Mouse (Mus musculus): ENCODE measurements at regions not wholly inside any gene's neighbourhood (a gene's known extent, or its start where the extent isn't known, plus 50 kb on each side); places are given as distances from the start of the nearest gene placed in this dataset.

DNA sequence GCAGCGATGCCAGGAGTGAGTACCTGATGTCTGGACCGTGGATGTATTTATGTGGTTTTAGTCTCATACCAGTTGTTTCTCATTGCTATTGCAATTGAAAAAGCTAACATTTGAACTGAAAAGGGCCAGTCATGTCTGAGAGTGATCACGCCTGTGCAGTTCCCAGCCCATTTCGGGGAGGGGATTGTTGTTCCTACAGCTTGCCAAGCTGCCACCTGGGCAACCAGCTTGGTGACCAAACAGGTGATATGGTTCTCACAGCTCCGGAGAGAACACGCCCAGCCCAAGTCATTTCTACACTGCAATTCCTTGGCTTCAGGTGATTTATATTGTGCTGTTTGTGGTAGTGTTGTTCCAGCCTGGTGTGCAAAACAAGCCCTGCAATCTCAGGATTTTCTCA is 194.2 kb upstream of the Cited2 start:
- no peak for ATAC-seq

DNA sequence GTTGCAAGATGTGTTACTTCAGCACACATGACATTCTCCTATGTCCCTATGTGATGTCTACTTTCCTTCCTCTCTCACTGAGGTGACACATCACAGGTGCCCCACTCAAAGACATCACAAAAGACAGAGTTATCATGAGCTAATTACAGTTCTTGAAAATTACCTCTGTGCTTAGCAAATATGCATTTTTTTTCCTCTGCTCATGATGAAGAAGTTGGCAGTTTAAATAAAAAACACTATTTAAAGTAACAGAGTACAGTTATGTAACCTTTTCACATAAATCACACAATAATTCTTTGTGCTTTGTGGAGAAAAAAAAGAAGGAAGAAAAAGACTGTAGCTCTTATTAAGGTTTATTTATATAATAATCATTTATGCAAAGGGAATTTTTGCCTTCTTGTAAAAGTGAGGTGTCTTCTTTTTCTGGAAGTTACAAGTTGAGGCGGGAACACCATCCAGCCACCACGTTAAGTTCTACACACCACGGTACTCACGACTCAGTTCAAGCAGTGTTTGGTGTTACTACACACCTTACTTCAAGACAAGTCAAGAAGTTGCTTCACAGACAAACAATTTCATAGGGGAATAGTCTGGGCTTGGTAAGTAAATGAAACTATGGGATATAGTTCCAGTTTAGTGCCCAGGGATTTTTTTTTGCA is 193.0 kb upstream of the Cited2 start:
- no peak for ATAC-seq

DNA sequence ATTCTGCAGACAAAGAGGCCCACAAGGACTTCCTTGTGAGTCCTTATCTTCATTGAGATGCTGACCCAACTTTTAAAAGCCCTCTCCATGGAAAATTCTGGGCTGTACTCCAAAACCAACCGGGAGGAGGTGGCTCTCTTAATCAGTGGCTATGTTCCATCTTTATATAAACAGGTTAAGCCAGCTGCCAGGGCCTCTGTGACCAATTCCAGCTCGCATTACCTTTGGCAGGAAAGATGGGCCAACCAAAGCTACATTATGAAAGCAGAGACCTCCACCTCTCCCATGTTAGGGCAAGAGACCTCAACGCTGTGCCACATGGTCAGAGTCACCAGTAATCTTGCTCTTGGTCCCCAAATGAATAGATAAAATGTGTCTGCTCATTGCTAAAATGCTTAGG is 192.0 kb upstream of the Cited2 start:
- ATAC-seq = no peak

DNA sequence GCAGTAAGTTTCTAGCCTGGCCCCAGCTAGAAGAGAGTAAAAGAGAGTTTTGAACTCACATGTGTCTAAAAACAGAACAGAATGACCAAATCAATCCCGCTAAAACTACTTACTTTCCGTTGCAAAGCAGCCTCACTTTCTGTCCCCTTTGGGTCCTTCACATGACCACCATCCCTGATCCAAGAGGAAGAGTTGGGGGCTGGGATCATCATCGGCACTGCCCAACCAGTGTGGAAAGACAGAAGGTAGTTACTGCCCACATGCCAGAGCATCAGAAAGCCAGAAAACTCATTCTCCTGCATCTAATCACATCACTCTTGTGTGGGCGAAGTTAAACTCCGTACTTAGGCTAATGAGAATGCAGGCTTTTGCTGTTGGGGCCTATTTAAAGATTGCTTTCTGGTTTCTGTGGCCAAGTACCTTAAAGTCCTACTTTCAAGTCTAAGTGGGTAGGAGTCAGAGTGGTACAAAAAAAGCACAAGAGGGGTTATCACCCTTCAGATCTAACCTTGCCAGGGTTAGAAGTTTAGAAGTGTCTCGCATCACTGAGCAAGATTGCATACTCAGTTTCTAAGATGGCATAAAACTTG is 184.0 kb upstream of the Cited2 start:
- peak; percentile 60 for ATAC-seq

DNA sequence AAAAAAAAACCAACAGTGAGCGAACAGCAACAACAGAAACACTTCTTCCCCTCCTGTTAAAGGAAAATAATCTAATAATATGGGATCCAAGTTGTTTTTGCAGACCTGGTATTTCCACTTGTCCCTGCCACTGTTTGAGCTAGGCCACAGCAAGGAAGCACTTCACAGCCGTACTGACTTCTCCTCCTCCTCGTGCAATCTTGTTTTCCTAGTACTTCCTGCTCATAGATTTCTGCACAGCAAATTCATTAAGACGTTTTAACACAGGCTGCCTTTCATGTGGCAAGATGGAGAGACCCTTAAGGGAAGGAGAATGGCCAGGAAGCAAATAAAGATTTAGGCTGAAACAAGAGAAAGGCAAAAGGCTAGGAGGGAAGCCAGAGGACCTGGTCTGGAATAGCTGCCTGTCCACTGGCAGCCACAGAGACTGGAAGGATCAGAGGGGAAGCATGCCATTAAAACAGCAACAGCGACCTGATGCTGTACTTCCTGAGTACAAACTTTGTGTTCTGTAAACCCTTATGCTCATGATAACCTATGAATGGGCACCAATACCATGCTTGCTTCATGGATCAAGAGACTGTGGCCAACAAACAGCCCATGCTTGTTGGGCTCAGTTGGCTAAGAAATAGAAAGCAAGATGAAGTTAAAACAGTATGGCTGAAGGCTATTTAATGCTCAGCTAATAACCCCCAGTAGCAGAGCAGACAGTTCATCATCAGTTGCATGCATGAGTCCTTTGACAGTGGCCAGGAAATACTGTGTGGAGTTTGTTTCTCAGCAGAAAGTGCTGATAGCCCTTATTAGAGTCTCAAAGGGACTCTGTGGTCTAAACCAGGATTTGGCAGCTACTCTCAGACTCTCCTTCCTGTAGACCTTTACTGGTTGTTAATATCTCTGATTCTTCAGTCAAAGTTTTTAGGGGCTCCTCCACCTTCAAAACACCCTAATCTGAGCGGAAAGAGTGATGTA is 182.3 kb upstream of the Cited2 start:
- no peak for ATAC-seq

DNA sequence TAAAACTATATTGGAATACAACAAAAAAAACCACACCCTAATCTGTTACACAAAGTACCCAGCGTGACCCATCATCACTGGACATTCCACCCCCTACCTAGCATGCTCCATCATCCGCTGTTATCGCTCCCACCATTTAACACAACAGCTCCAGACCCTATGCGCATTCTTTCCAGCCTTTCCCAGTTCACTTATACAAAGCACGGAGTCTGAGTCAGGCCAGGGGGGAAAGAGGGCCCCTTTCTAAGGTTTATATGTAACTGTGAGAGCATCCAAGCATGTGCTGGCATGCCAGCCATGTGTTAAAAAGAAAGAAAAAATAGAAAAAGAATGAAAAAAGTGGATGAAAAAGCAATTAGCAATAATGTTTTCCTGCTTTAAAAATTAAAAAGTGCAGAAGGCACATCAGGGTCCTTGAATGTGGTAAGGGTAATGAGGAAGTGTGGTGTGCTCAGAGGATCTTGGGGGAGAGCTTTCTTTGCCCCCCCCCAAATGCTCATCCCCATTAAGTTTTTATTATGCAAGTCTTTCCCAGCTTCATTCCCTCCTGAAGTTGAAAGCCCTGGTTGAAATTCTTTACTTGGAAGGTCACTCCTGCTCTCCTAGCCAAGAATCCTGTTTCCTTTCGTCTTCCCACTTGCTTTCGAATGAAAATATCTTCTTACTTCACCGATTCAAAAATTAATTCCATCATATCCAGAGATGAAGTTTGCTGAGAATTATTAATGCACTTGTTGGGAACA is 180.7 kb upstream of the Cited2 start:
- ATAC-seq = no peak

DNA sequence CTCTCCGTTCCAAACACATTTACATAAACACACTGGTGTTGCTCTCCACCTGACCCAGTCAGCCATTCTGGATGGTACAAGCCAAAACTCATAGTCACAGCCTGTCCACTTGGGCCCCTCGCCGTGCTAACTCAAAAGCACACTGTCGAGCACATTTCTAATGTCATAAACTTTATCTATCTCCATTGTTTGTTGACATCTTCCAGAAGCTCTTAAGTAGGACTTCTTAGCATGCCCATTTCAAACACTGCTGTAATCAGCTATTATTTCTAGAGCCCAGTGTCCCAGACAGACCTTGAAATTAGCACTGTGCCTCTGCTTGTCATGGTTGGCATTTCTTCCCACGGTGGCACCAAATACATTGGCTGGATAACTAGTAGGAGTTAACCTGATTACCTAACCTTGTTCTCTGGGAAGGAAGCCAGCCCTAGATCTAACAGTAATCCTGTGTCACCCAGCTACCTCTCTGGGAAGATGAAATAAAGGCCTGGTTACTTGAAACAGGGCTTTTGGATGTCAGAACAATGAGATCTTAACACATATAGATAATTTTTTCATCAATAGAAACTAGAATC is 180.1 kb upstream of the Cited2 start:
- ATAC-seq = no peak

DNA sequence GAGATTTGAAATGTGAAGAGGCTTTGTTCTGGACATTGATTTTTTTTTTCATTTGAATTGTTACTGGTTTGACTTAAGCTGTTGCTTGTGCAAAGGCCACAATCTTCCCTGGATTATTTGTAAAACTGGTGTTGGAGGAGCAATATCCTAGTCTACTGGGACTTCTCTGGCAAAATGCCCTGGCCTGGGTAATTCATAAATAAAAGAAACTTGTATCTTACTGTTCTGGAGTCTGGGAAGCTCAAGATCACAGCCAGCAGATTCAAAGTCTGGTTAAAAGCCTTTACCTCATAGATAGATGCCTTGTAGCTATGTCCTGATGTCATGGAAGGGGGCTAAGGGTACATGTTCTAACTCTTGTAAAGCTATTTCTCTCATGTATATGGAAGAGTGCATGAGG is 177.7 kb upstream of the Cited2 start:
- no peak for ATAC-seq

DNA sequence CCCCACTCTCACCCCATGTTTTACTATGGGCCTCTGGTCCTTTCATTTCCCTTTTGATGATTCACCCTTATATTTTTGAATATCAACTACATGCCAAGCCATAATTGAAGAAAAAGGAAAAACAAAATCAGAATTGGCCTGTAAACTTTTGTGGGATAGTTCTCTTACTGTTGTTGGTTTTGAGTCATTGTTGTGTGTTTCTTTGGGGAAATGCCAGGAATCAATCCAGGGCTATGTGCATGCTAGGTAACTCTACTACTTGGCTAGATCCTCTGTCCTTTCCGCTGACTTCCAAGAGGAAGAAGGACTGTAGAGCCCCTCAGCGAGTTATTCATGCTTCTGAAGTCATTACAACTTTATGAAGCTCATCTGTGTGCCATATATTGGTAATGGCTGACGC is 175.0 kb upstream of the Cited2 start:
- no peak for ATAC-seq

DNA sequence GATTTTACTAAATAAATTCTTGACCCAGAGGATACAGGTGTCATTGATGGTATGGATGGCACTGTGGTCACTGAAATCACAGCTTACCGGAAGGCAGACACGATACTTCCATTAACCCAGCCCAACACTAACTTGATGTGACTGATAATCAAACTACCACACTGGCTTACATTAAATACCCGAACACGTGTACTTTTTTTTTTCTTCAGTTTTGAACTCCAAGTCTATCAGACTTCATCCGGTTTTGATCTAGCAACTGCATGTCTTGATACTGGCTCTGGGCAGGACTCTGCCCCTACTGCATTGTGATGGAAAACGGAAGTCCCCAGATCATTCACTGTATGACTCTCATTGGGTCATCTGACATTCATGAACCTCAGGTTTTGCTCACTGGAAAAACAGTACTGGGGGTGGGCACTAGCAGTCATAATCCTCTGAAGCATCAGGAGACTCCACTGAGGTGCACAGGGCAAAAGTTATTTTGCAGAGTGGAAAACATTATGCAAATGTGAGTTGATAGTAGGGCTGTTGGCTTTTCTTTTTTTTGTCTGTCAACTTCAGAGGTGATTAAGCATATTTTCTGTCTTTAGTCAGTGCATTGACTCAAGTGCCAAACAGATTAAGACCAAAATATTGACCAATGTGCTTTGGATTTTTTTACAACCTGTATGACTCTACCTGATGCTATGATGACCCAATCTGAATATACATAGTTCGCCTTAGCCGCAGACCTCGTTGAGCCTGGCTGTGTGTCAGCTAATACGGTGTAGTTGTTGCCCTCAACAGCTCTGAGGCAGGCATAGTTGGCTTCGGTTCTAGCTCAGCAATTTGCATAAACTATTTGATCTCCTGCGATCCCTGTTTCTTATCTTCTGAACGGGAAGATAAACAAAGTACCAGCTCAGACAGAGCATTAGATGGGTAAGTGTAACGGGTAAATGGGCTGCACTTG is 174.1 kb upstream of the Cited2 start:
- peak; percentile 85 for ATAC-seq

DNA sequence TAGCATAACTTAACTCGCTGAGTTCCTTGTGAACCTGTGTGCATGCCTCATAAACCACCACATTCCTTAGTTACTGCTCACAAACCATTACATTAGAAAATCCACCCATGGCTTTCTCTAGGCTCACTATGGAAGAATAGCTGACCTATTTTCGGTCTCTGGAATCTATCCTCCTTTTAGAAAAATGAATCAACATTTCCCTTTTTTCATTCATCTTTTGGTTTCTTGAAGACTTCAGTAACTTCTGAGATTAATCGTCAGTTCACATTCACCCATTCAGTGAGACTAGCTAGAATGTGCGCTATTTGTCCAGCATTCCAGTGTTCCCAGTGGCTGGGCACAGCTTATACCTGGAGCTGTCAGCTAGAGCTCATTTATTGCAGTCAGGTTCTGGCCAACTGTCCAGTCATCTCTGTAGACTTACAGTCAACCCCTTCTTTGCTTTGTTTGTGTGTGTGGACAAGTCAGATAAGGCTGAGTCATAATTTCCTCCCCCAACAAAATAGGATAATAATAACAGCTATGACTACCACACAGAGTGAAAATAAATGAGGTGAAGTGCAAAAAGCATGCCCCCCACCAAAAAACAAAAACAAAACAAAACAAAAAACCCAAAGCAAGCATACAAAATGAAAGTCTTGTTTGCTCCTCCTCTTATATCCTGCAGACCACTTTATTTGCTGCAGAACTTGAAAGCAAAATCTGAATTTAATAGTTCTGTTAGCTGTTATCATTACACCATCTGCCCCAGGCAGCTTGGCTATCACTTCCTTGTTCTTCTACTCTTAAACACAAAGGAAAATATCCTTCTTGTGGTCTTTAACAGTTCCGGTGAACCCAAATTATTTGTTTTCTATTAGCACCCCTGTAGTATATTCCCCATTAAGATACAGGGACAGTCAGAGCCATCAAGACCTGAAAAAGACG is 173.0 kb upstream of the Cited2 start:
- peak; percentile 56 for ATAC-seq

DNA sequence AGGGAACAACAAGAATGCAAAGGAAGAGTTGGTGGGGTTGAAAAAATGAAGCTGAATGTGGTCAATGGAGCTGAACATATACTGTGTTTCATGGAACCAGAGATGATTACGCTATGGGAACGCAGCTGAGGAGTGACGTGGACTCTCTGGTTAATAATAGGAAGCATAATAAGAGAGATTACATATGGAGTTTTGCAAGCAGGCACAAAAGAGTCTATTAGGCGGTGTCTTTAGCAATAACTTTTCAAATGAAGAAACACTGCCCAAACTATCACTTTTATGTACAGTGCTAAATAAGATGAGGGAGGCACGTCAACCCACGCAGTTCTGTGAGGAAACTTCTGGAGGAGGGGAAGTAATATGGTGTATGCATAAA is 172.4 kb upstream of the Cited2 start:
- ATAC-seq = no peak

DNA sequence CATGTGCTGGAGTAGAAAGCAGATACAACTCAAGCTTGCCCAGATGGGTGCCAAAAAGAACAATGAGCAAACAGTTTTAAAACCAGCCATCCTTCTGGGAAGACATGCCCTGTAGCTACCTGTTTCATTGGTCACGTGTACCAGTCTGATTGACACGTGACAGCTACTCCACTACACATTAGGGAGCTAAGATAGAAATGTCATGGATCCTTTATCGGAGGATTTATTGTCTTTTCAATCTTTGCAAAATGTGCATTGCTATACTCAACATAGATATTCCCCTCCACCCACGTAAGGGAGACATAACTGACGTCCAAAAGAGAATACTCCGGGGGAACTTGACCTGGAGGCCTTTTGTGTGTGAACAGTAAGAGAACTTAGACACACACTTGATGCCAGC is 171.1 kb upstream of the Cited2 start:
- ATAC-seq = no peak

DNA sequence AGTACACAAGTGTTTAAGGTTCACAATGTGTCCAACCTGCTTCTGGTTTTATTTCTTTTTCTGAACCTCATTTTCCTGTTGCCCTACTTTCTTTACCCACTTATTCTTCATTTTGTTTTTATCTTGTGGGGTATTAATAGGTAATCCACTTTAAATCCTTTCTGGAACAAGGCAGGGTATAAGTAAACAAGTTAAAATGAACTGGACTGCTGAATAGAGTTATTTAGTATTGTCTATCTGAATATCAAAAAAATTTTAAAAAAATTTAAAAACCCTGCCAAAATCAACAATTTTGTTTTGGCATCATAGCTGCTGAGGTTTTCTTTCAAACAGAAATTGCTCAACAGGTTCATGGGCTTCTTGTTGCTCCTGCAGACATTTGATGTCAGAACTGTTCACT is 170.7 kb upstream of the Cited2 start:
- no peak for ATAC-seq

DNA sequence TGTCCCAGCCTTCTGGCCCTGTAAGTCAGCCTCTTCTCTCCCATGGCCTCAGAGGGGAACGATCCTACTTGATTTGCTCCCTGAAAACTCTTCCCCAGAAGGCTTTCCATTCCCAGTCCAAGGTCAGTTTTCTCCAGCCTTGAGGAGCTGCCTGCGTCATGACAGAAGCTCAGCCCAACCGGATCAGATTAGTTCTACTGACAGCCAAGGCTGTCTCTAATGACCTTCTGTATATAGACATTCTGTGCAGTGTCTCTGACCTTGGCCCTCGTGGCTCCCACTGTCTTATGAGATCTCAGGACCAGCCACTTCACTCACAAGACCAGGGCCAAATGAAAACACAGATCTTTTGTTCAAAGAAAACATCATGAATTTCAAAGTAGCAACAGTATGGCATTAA is 166.6 kb upstream of the Cited2 start:
- ATAC-seq = no peak

DNA sequence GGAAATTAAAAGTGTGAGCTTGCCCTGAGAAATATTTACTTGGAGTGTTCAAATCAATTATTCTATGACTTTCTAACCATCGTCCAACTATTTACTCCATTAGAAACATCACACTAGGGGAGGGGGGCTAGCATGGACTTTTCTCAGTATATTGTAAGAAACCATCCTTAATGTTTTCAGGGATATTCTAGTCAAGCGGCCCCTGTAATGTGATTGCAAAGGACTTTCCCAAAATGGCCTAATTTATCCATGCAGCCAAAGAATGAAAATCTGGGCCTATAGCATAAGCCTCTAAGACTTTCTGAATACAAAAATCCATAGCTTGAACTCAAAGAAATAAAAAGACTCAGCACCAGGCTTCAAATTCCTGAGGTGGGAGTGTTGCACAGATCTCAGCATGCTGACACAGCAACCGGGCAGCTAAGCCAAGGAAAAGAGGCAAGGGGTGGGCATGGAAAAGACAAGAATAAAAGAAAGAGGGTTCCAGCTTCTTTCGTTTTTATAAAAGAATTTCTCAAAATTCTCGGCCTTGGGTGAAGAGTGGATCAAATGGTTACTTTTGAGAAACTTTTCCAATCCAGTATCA is 163.6 kb upstream of the Cited2 start:
- no peak for ATAC-seq

DNA sequence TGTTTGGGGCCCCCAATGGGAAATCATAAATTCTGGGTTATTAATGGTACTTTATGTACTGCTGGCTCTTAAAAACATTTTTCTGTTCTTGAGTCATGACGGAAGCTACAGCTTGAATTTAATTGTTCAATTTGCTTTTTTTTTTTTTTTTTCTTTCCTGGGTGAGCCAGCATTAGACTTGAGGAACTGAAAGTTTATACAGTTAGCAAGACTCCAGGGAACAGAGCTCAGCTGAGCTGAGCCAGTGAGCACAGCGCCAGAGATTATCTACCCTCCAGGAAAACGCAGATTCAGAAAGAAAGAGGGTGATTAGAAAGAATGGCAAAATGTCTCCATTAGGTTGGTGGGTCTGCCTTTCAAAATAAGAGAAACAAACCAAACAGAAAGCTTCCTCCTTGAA is 163.0 kb upstream of the Cited2 start:
- no peak for ATAC-seq

DNA sequence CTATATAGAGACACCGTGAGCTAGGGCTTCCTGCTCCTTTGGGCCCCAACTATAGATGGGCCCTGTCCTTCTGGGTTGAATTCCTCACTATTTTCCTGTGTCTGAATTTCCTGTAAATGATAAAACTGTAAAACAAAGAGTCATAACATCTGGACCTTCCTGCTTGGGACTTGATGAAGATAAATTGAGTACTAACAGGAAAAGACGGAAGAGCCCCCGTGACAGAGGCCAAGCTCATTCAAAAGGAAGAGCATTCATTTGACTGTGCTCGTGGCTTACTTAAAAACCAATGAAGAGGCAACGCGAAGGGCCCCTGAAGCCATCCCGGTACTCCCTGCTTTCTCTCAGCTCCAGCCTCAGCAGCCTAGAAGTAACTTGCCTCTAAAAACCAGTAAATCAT is 161.6 kb upstream of the Cited2 start:
- ATAC-seq = no peak

DNA sequence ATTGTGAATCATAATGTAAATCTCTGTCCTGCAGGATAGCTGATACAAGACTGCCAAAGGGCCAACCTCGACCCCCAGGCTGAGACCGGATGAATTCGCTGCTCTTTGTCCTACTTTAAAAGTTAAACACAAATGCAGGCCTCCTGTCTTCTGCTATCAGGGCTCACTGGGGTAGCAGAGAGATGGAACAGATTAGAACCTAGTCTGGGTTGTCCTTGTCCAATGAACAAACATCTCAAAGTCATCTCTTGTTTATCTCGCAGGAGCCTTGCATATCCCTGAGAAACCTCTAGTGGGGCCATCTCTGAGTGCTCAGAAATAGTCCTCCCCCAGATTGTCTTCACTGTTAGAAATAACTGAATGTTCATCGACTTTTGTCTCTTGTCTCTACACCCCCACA is 161.0 kb upstream of the Cited2 start:
- no peak for ATAC-seq

Measured in CD4-positive, CD25-positive, alpha-beta regulatory T cell, adult 4 months (primary cell).